Comparison of ENCODE assay signal across 24 mouse cellular contexts in the genomic region with DNA sequence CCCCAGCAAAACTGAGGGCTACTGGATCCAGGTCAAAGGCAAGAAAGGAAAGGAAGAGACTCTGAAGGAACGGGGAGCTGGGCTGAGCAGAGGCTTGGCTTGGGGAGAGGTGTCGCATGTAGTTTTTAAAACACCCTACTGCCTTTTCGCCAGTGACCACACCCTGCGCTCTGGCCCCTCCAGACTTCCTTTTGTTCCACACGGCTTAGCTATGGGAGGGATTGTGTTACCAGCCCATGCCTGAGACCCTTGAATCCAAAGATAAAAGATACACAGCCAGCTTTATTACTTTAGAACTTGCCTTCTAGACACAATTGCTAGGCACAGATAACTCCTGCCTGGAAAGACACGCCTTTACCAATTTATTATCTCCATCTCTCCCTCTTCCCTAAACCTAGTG. TPM values are rescaled to one million over a fixed set of nuclear protein-coding genes. Genes with fewer than 3 reads are reported as not detected.
"Had no signal": no experiment of that assay in that cellular context is flagged by ENCODE, and none has a peak within 500 bp of the region (broad histone marks: within the 10 kb centered on the region; RNA-seq: fewer than 3 reads in every experiment).

No protein-coding gene starts in this region.

- H3K27ac ChIP-seq: kidney, embryonic 15.5 days; layer of hippocampus, adult 2 months; limb, embryonic 10.5 days; limb, embryonic 13.5 days; macrophage; stomach, postnatal 0 days had no signal

- H3K27me3 ChIP-seq: kidney, embryonic 15.5 days; limb, embryonic 13.5 days had no signal

- H3K9me3 ChIP-seq: kidney, embryonic 15.5 days; limb, embryonic 10.5 days; limb, embryonic 13.5 days; megakaryocyte, embryonic 14.5 days had no signal

- H3K4me1 ChIP-seq: megakaryocyte, embryonic 14.5 days had no signal

- ATAC-seq: intestine, postnatal 0 days; lung, postnatal 0 days had no signal

- H3K36me3 ChIP-seq: kidney, embryonic 15.5 days; limb, embryonic 10.5 days; limb, embryonic 13.5 days had no signal

- DNase-seq: kidney, adult 2 months; kidney, postnatal 10 days; kidney, postnatal 36 days; layer of hippocampus, adult 9-11 months; lung, embryonic 14.5 days; midbrain, embryonic 14.5 days; thymus, adult 2 months; thymus, postnatal 36 days had no signal

- H3K4me3 ChIP-seq: kidney, embryonic 15.5 days; layer of hippocampus, adult 2 months; limb, embryonic 10.5 days; limb, embryonic 13.5 days; megakaryocyte, embryonic 14.5 days had no signal

- H3K4me2 ChIP-seq: kidney, embryonic 15.5 days; limb, embryonic 13.5 days; lung, embryonic 14.5 days; midbrain, embryonic 11.5 days had no signal

- H3K9ac ChIP-seq: kidney, embryonic 15.5 days; limb, embryonic 13.5 days; lung, embryonic 14.5 days had no signal

RNA-seq across cellular contexts. Expression of gene Eps8l3, which starts 28.9 kb away (rescaled TPM):
- total RNA-seq: layer of hippocampus, adult 2 months; layer of hippocampus, postnatal 25 days; left cerebral cortex, adult 18-20 months; left cerebral cortex, postnatal 25 days; midbrain, postnatal 0 days had no signal
- polyA plus RNA-seq: kidney, embryonic 15.5 days; limb, embryonic 10.5 days; lung, embryonic 14.5 days; lung, postnatal 0 days; macrophage; midbrain, embryonic 11.5 days; midbrain, embryonic 14.5 days; midbrain, postnatal 0 days; neural tube, embryonic 14.5 days; urinary bladder, adult 2 months had no signal

RNA-seq across cellular contexts. Expression of gene Gstm6, which starts 37.6 kb away (rescaled TPM):
- polyA plus RNA-seq: macrophage had no signal
